Mouse (Mus musculus) spleen, adult 2 months (tissue): ENCODE results near the gene Prkce. TPM values are rescaled to one million over a fixed set of nuclear protein-coding genes. Genes with fewer than 3 reads are reported as not detected.

ENCODE experiments used
- DNase-seq, 2 experiments: peaks; one replicate each; pipeline versions ENCODE4 v3.0.0 to v3.0.0-alpha.2; 2012 to 2021; ENCODE audit warnings: low spot score in 2 of 2, low read depth in 1 of 2
- H3K27ac ChIP-seq: fragments of 200-500 bp; 2 replicates; pipeline ENCODE4 v1.5.1; 2012; ENCODE audit warnings: low read length, inconsistent platforms; ENCODE audit not compliant: insufficient read depth
- H3K27me3 ChIP-seq: fragments of 200-500 bp; 2 replicates; pipeline ENCODE4 v1.6.1; 2012; ENCODE audit warnings: mild to moderate bottlenecking, moderate library complexity, low read length, inconsistent platforms; ENCODE audit not compliant: control insufficient read depth, insufficient read depth
- H3K36me3 ChIP-seq: fragments of 200-500 bp; 2 replicates; pipeline ENCODE4 v1.6.1; 2012; ENCODE audit warnings: mild to moderate bottlenecking, low read length, inconsistent platforms; ENCODE audit not compliant: control insufficient read depth, insufficient read depth
- H3K4me1 ChIP-seq: fragments of 200-500 bp; 2 replicates; pipeline ENCODE4 v1.6.1; 2011; ENCODE audit warnings: inconsistent platforms; ENCODE audit not compliant: control insufficient read depth, insufficient read depth, insufficient read length
- H3K4me3 ChIP-seq: fragments of 200-500 bp; 2 replicates; pipeline ENCODE4 v1.5.1; 2011; ENCODE audit warnings: mild to moderate bottlenecking, inconsistent platforms; ENCODE audit not compliant: insufficient read depth, insufficient read length; ENCODE audit errors: extremely low read depth
- CTCF ChIP-seq: fragments of 200-500 bp; IDR thresholded peaks from 2 replicates; pipeline ENCODE4 v1.5.1; 2011; ENCODE audit warnings: mild to moderate bottlenecking, inconsistent platforms; ENCODE audit not compliant: insufficient read depth, insufficient read length, insufficient replicate concordance; ENCODE audit errors: extremely low read depth
- POLR2A ChIP-seq: fragments of 200-500 bp; IDR thresholded peaks from 2 replicates; pipeline ENCODE4 v1.6.1; 2011; ENCODE audit warnings: low read depth, low read length, inconsistent platforms
- WGBS: fragments of 180-500 bp; shearing (Covaris S2); methylation state at CpG from one replicate; pipeline ENCODE4 v1.1.7; 2018; 5-methylcytosine and 5-hydroxymethylcytosine counted together
- polyA plus RNA-seq: library from polyadenylated mRNA; depleted of rRNA; stranded (reverse); fragments of >200 nt; gene quantifications from 2 replicates; pipeline ENCODE4 v1.2.3, GENCODE M21; 2012

The Prkce gene
- polyA plus RNA-seq, 1 experiment, result 4.8 TPM

DNA sequence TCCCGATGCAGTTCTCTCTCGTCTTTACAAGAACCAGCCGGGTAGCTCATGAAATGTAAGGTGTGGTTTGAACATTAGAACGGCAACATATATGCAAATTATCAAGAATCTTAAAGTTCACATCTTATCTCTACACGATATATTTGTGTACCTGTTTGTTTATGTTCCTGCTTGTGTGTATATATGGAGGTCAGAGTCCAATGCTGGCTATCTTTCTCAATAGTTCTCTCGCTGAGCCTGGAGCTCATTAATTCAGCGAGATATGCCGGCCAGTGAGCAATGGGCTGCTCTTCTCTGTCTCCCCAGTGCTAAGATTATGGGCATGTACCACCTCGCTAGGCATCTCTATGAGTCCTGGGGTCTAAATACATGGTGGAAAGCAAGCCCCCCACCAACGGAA, 356.3 kb downstream of the Prkce start:
- H3K4me3 ChIP-seq, result no peak overlapping the region
- WGBS, result 90% methylated on average over 10 of the region's 10 CpGs

DNA sequence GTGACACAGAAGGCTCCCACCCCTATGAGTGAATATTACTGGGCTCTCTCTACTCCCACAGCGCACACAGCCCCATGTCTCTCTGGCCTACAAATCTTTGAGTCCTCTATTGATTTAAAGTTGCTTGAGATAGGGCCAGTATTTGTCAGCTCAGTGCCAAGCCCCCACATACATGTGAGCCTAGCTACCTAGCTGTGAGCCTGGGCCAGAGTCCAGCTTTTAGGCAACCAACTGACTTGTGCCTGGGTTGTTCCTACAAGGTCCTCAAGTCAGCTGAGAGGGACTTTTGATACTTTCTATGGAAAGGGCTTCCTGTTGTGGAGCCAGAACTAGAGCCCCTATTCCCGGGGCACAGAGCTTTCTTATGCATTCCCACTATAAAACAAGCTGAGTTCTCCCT, 357.5 kb downstream of the Prkce start:
- Histone ChIP-seq H3K36me3 (no peaks in the 10 kb centered on the region), H3K4me3 (no peak overlapping the region), H3K27me3 (no peaks in the 10 kb centered on the region), H3K27ac (no peak overlapping the region), H3K4me1 (peaks cover 6% of the 10 kb centered on the region; the same call in 1 of the 2 replicates)
- WGBS, result 86% methylated on average over 2 of the region's 2 CpGs
- TF ChIP-seq CTCF (no peak), POLR2A (no peak)
- no peak for DNase-seq

More for the DNA sequence above, 356.3 kb downstream of the Prkce start:
- Histone ChIP-seq H3K4me1 (peaks cover 6% of the 10 kb centered on the region; the same call in 1 of the 2 replicates), H3K27me3 (no peaks in the 10 kb centered on the region), H3K27ac (no peak overlapping the region), H3K36me3 (no peaks in the 10 kb centered on the region)
- no peak for DNase-seq
- TF ChIP-seq CTCF (no peak), POLR2A (no peak)

DNA sequence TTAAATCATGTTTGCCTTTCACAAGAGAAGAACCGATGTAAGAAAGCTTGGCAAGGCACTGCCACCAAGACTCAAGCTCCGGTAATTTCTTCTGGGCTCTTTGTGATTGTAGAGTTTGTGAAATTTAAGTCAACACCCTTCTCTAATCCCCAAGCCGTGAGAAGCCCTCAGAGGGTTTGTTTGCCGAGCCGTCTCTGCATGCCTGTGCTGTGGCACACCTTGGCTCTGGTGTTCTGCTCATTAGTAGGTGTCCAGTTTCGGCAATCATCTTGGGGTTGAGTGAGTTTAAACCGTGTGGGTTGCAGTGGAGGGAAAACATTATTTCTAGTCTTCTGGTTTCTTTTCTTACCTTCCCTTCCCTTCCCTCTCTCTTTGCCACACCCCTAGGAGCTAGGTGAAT, 358.4 kb downstream of the Prkce start:
- H3K4me3 ChIP-seq, result no peak overlapping the region
- no peaks in the 10 kb centered on the region for H3K27me3 ChIP-seq
- TF ChIP-seq CTCF (no peak), POLR2A (no peak)
- no peaks in the 10 kb centered on the region for H3K36me3 ChIP-seq
- DNase-seq, result no peak
- 92% methylated on average over 7 of the region's 7 CpGs for WGBS
- no peak overlapping the region for H3K27ac ChIP-seq
- peaks cover 6% of the 10 kb centered on the region; the same call in 1 of the 2 replicates for H3K4me1 ChIP-seq

DNA sequence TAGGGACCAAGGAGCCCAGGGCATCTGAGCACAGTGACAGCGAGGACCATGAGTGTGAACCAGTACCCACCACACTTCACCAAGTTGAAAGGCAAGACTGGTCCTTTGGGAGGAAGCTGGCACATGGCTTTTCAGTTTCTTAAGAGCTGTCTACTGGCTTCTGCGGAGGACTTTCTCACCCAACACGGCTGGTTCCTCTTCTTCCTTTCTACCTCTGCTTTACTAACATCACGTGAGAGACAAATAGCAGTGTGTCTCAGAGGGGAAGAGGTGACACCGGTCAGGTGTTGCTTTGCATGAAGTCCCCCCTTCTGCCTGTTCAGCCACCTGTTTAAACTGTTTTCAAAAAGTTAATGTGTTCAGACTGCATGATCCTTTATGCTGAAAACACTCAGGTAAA, 359.7 kb downstream of the Prkce start:
- DNase-seq, result peak; percentile 21 to 65
- H3K27ac ChIP-seq, result peak overlapping the region; percentile 37
- no peak overlapping the region for H3K4me3 ChIP-seq
- TF ChIP-seq CTCF (no peak), POLR2A (no peak)
- H3K36me3 ChIP-seq, result no peaks in the 10 kb centered on the region
- WGBS, result 31% methylated on average over 5 of the region's 5 CpGs
- no peaks in the 10 kb centered on the region for H3K27me3 ChIP-seq
- H3K4me1 ChIP-seq, result peaks cover 6% of the 10 kb centered on the region; the same call in 1 of the 2 replicates

DNA sequence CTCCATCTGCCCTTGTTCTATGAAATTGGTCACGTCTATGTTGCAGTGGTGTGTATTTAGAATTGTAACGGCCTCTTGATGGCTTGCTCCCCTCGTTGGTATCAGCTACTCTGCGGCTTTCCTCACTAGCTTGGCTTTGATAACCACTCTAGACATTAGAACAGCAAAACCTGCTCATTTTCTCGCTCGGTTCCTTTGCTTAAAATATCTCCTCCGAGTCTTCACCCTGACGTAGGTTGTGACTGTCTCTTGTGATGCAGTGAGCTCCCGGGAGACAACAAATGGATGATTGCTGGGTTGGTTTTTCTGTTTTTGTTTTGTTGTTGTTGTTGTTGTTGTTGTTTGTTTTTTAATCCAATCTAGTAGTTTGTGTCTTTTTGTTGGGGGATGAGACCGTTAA, 361.4 kb downstream of the Prkce start:
- Histone ChIP-seq H3K4me3 (no peak overlapping the region), H3K27me3 (no peaks in the 10 kb centered on the region), H3K27ac (no peak overlapping the region), H3K36me3 (no peaks in the 10 kb centered on the region), H3K4me1 (peaks cover 6% of the 10 kb centered on the region; the same call in 1 of the 2 replicates)
- no peak for DNase-seq
- 89% methylated on average over 10 of the region's 10 CpGs for WGBS
- TF ChIP-seq POLR2A (no peak), CTCF (no peak)

GRCm38 (mm10) chr17:86529411-86529810, 361.8 kb downstream of the Prkce start:
- no peak overlapping the region for H3K4me3 ChIP-seq
- no peak overlapping the region for H3K27ac ChIP-seq
- H3K4me1 ChIP-seq, result peaks cover 6% of the 10 kb centered on the region; the same call in 1 of the 2 replicates
- no peaks in the 10 kb centered on the region for H3K27me3 ChIP-seq
- WGBS, result 82% methylated on average over 4 of the region's 4 CpGs
- H3K36me3 ChIP-seq, result no peaks in the 10 kb centered on the region
- TF ChIP-seq CTCF, result no peak
- TF ChIP-seq POLR2A, result no peak
- DNase-seq, result no peak

DNA sequence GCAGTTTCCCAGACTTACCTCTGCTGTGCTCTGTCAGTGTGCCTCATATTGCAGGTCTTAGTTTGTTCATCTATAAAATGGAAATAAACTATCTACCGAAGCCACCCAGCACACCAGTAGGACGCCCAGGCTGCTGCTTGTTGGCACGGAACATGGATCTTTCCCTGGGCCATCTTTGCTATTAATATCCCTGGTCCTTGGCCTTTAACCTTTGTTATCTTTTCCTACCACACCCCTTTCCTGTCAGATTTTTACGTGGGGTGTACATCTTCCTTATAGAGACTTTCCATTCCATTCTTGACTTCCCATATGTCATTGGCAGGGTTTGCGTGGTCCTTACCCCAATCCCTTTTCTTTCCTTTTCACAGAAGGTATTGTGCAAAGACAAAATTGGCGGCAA, 363.6 kb downstream of the Prkce start:
- H3K4me3 ChIP-seq, result no peak overlapping the region
- TF ChIP-seq POLR2A (no peak), CTCF (no peak)
- DNase-seq, result no peak
- 84% methylated on average over 6 of the region's 6 CpGs for WGBS
- peaks cover 6% of the 10 kb centered on the region; the same call in 1 of the 2 replicates for H3K4me1 ChIP-seq
- no peaks in the 10 kb centered on the region for H3K27me3 ChIP-seq
- H3K27ac ChIP-seq, result no peak overlapping the region
- H3K36me3 ChIP-seq, result no peaks in the 10 kb centered on the region
